Mouse (Mus musculus): Measurements from ENCODE around the gene Bik.

- TF ChIP-seq EP300 (IDR thresholded peaks at IDR 0.05; ENCODE audit: low read depth) (no peak), CTCF (IDR thresholded peaks at IDR 0.05; ENCODE audit: low read depth) (no peak)
These were observed 12.2 kb downstream of the Bik start for GRCm38 (mm10) chr15:83538855-83539254.
